Mouse (Mus musculus): ENCODE results near the gene Zfp335.

DNA sequence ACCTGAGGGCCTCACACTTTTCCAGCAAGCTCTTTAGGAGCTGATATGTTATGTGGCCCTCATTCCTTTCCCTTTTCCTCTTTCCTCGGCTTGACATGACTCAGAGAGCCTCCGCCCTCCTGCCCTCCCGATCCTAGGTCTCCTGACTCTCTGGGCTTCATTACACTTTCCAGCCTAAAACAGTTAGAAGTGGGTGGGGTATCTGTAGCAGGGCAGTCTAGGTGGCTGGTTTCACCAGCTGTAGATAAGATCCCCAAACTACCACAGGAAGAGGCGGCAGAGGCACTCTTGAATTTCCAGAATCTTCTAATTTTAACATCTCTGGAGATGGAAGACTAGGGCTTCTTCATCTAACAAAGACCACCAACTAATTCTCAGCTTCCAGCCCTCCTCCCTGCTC lies 47.0 kb downstream of the Zfp335 start:
- TF ChIP-seq CTCF (IDR thresholded peaks at IDR 0.05; ENCODE audit: low read depth, low read length) (no peak), POLR2A (IDR thresholded peaks at IDR 0.05; ENCODE audit: extremely low read depth, insufficient read depth, low read length) (no peak)

Data from liver, adult 2 months (tissue).